Mouse (Mus musculus): Measurements from ENCODE around the gene Prdm16.

DNA sequence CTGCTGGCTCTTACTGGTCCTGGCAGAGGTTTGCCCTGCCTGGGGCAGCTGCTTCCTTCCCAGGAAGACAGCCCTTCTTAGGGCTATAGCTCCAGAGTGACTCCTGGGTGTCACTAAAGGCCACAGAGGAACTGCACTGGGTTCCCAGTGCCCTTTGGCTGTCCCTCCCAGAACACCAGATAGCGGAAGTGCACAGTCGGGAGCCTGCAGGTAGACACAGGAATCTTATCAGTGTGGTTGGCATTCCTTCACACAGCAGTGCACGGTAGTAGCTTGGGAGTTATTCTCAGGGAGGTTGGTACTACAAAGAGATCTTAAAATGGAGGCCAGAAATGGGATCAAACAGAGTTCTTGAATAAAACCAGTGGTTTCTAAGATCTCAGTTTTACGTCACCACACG lies 278.3 kb downstream of the Prdm16 start:
- no peak for TF ChIP-seq MAX (IDR thresholded peaks at IDR 0.05)
- TF ChIP-seq CEBPB (IDR thresholded peaks at IDR 0.05; ENCODE audit: low read depth), result no peak
- TF ChIP-seq CTCF (IDR thresholded peaks at IDR 0.05; ENCODE audit: control insufficient read depth, insufficient read depth, insufficient read length), result no peak

All from C2C12 (cell line).